Mouse (Mus musculus) embryo, embryonic 11 days (tissue): ENCODE data around the gene Ppm1d.

Experiments
- DNase-seq: peaks from one replicate; pipeline ENCODE4 v3.0.0-alpha.2; 2015

The Ppm1d gene

GRCm38 (mm10) chr11:85310713-85311574, at the start of gene Ppm1d:
Ppm1d (plus strand) TSS chr11:85311244.
- peak; percentile 99 for DNase-seq

- DNase-seq: no peak
These were observed 46.4 kb upstream of the Ppm1d start for GRCm38 (mm10) chr11:85264635-85265034.

GRCm38 (mm10) chr11:85267393-85267792, 43.7 kb upstream of the Ppm1d start:
- DNase-seq: no peak

- peak; percentile 46 for DNase-seq
These were observed 40.4 kb upstream of the Ppm1d start for GRCm38 (mm10) chr11:85270631-85271030.

GRCm38 (mm10) chr11:85273299-85273698, 37.7 kb upstream of the Ppm1d start:
- no peak for DNase-seq

- DNase-seq: no peak
These were observed 35.9 kb upstream of the Ppm1d start for GRCm38 (mm10) chr11:85275151-85275550.

GRCm38 (mm10) chr11:85277609-85278008, 33.4 kb upstream of the Ppm1d start:
- DNase-seq: no peak

GRCm38 (mm10) chr11:85278175-85278574, 32.9 kb upstream of the Ppm1d start:
- DNase-seq: no peak

- no peak for DNase-seq
These were observed 29.7 kb upstream of the Ppm1d start for GRCm38 (mm10) chr11:85281219-85281878.

GRCm38 (mm10) chr11:85297953-85298352, 13.1 kb upstream of the Ppm1d start:
- no peak for DNase-seq

- DNase-seq: no peak
These were observed 11.2 kb upstream of the Ppm1d start for GRCm38 (mm10) chr11:85299880-85300279.

GRCm38 (mm10) chr11:85301161-85301560, 9.9 kb upstream of the Ppm1d start:
- DNase-seq: no peak

- DNase-seq: no peak
These were observed 9.2 kb upstream of the Ppm1d start for GRCm38 (mm10) chr11:85301836-85302235.

GRCm38 (mm10) chr11:85306577-85307260, 4.3 kb upstream of the Ppm1d start:
- DNase-seq: no peak

- peak; percentile 10 for DNase-seq
These were observed 2.2 kb upstream of the Ppm1d start for GRCm38 (mm10) chr11:85308799-85309198.

- no peak for DNase-seq
These were observed 684 bp upstream of the Ppm1d start for GRCm38 (mm10) chr11:85310407-85310712.

- peak; percentile 69 for DNase-seq
These were observed 824 bp downstream of the Ppm1d start for GRCm38 (mm10) chr11:85311645-85312490.

- peak; percentile 80 for DNase-seq
These were observed 1.8 kb downstream of the Ppm1d start for GRCm38 (mm10) chr11:85312818-85313217.

GRCm38 (mm10) chr11:85313361-85313760, 2.3 kb downstream of the Ppm1d start:
- no peak for DNase-seq

GRCm38 (mm10) chr11:85323567-85324330, 12.7 kb downstream of the Ppm1d start:
- DNase-seq: no peak

GRCm38 (mm10) chr11:85328717-85329116, 17.7 kb downstream of the Ppm1d start:
- no peak for DNase-seq
